Mouse (Mus musculus): ENCODE measurements around the gene Cfap126. TPM values are rescaled to one million over a fixed set of nuclear protein-coding genes. Genes with fewer than 3 reads are reported as not detected.

Cfap126 gene
- total RNA-seq, 2 experiments from 2014 or later, result 4.3 to 12.6 TPM

DNA sequence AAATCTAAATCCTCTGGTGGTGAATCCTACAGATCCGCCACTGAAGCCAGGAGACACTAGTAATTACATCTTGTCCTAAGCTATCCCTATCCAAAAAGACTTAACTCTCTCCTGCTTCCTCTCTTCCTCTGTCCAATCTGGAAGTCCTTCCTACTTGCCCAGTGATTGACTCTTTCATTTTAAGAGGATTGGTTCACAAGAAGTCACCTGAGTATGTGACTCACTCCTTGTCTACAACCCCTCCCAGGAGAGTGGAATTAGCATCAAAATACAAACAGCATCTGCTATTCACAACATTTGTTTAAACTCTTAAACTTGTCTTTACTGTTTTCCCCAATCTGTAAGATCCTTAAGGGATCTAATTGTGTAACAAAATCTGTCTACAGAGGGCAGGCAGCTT lies 23.8 kb upstream of the Cfap126 start:
- no peak for ATAC-seq (replicated peaks; ENCODE audit: low FRiP score, low TSS enrichment, poor library complexity, severe bottlenecking)

DNA sequence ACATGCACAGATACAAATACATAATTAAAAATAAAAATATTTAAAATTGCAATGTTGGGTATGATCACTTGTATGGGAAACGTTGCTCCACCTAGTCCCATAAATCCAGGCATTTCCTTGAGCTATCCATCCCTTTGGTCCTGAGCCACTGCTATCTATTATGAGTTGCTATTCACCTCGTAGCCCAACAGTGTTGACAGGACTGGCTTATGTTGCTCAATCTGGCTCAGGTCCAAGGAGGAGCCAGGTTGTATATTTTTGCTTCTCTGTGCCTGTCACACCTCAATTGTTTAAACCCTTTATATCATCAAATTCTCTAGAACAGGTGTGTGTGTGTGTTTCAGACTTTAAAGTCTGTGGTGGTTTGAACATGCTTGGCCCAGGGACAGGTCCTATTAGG lies 23.0 kb upstream of the Cfap126 start:
- no peak for ATAC-seq (replicated peaks; ENCODE audit: low FRiP score, low TSS enrichment, poor library complexity, severe bottlenecking)

DNA sequence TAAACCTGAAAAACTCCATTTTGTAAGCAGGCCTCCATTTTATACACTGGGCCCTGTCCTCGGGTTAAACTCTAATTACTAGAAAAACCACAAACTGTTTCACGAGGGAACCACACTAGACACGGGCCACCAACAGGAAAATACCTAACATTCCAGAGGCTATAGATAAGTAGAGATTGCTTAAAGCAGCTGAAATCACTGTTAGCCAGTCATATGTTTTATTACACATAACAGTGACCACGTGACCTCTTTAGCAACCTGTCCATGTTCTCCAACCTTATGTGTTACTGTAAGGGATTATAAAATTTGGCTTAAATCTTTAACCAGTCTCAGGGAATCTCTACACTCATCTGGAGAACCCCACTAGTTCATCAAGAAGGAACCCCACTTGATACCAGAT lies 19.3 kb upstream of the Cfap126 start:
- ATAC-seq (replicated peaks; ENCODE audit: low FRiP score, low TSS enrichment, poor library complexity, severe bottlenecking), result no peak

DNA sequence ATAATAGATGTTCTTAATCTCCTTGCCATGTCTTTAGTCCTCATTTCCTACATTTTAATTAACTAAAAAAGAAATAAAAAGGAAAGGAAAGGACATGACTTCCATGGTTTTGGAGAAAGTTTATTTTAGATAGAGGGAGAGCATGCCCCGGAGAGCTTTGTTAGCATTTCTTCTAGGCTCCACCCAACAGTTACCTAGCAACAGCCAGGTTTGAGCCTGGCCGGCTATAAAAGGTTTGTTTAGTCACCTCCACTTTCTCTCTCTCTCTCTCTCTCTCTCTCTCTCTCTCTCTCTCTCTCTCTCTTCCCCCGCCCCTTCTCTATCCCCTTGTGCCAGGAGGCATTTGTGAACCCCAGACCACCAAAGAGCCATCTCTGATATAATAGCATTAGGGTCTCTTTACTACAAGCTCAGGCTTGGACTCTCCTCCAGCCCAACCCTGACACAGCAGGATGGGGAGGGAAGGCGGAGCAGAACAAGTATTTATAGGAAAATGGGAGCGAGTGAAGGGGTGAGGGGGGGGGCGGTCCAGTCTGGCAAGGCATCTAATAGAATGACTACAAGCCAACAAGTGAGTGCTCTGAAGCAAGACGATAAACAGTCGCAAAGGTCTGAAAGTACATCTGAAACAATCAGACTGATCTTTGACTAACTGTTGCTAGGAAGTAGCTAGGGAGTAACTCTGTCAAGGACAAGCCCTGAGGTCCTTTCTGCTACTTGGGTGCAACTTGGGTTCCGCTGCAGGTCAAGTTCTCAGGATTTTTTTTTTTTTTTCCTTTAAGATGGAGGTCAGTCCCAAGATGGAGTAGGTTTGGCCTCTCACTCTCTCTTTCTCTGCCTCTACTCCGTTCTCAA lies 17.4 kb upstream of the Cfap126 start:
- ATAC-seq (replicated peaks; ENCODE audit: low FRiP score, low TSS enrichment, poor library complexity, severe bottlenecking), result no peak

DNA sequence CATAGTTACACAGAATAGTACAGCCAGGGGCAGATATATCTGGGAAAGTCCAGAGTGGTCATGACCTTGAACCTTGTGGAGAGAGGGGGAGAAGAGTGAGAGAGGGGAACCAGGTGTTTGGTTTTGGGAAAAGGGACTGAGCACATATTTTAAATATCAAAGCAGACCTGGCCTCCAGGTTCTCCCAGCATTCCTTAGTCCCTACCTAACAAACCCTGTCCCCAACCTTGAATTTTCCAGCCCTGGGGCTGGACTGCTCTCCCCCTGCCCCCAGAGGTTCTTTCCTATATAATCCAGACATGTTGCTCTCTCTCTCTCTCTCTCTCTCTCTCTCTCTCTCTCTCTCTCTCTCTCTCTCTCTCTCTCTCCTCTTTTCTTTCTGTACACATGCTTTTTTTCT lies 16.6 kb upstream of the Cfap126 start:
- no peak for ATAC-seq (replicated peaks; ENCODE audit: low FRiP score, low TSS enrichment, poor library complexity, severe bottlenecking)

DNA sequence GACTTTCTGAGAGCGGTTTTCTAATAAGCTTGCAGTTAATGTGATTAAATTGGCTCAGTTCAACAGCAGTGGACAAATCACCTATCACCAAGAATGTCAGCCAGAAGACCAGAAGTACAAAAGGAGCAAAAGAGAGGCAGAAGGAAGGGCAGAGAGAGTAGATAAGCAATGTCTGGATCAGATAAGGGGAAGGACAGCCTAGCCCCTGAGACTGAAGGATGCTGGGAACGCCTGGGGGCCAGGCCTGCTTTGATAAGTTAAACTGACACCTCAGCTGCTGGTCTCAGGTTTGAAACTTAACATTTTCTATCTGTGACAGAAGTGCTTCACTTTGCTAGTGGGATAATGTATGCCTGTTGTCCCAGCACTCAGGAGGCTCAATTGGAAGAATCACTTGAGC lies 16.1 kb upstream of the Cfap126 start:
- ATAC-seq (replicated peaks; ENCODE audit: low FRiP score, low TSS enrichment, poor library complexity, severe bottlenecking), result peak; percentile 71

DNA sequence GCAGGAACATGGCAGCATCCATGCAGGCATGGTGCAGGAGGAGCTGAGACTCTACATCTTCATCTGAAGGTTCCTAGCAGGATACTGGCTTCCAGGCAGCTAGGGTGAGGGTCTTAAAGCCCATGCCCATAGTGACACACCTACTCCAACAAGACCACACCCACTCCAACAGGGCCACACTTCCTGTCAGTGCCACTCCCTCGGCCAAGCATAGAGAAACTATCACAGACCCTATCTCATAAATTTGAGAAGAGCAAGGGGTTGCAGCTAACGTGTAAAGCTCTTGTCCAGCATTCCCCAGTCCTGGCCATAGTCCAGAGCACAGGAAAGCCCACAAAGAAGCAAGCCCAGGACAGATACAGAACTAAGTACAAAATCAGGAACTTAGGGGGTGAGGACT lies 12.7 kb upstream of the Cfap126 start:
- no peak for ATAC-seq (replicated peaks; ENCODE audit: low FRiP score, low TSS enrichment, poor library complexity, severe bottlenecking)

DNA sequence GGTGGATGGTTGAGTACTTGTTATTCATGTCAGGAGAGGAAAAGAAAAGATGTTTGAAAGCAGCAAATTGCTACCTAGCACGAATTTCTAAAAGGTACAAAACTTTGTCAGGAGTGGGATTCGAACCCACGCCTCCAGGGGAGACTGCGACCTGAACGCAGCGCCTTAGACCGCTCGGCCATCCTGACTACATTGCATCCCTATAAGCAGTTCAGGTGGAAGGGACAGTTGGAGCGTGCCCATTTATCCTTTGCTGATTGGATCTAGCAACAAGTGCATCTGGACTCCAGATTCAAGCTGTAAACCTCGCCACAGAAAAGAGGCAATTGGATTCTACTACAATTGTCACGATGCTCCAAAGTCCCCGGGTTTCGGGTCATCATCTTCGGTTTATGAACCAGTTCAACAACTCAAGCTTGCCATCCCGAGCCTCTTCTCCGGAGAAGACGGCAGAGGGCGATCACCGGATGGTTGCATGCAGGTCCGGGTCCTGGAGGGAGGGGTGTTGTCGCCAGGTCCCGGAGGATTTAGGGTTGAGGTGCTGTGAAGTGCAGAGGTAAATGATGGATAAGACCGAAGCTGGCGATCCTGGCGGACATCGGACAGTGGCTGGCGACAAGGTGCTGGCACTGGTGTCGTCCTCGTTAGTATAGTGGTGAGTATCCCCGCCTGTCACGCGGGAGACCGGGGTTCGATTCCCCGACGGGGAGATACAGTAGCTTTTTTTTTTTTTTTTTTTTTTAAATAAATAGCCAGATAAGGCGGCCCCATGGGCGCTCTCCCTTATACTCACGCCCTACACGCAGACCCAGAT lies 11.8 kb upstream of the Cfap126 start:
- peak; percentile 51 for ATAC-seq (replicated peaks; ENCODE audit: low FRiP score, low TSS enrichment, poor library complexity, severe bottlenecking)

DNA sequence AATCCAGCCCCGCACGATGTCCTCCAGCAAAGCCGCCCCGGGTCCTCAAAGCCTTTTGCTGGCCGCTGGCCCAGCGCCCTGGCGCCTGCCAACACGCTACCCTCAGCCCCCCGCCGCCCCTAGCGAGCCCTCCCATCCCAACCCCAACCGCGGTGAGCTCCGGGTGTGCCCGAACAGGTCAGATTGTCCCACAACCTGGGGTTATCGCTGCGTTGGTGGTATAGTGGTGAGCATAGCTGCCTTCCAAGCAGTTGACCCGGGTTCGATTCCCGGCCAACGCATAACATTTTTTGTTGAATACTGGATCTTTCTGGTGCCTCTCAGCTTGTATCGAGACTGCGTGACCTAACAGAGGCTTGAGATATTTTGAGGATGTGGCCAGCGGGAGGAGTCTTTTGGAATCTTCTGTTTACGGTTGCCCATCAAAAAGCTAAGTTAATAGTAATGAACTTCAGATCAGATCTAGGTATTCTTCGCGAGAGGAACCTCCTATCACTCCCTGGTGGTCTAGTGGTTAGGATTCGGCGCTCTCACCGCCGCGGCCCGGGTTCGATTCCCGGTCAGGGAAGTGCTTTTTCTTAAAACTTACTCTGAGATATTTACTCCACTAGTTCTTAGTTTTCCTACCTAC lies 11.1 kb upstream of the Cfap126 start:
- peak; percentile 66 for ATAC-seq (replicated peaks; ENCODE audit: low FRiP score, low TSS enrichment, poor library complexity, severe bottlenecking)

DNA sequence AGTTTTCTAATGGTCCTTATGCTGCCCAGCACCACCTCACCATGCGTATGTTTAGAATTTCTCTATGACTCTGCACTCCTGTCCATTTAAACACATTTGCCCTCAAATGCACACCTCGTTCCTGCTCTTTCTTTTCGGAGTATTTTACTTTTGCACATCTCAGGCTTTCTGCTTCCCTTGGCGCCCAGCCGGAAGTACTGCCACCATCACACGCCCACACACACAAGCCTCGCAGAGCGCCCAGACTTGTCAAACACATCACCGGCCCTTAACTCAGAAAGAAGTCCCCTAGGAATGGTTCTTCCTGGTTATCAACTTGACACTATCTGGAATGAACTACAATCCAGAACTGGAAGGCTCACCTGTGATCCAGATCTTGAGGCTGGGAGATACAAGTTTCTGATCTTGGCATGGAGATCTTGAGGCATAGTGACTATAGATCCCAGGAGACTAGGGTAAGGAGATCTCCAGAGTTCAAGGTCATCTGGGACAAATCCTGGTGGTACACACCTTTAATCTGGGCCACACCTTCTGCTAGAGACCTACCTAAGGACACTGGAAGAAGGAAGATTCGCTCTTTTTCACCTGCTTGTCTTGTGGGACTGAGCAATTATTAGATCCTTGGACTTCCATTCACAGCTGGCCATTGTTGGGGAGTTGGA lies 10.4 kb upstream of the Cfap126 start:
- ATAC-seq (replicated peaks; ENCODE audit: low FRiP score, low TSS enrichment, poor library complexity, severe bottlenecking), result peak; percentile 65

DNA sequence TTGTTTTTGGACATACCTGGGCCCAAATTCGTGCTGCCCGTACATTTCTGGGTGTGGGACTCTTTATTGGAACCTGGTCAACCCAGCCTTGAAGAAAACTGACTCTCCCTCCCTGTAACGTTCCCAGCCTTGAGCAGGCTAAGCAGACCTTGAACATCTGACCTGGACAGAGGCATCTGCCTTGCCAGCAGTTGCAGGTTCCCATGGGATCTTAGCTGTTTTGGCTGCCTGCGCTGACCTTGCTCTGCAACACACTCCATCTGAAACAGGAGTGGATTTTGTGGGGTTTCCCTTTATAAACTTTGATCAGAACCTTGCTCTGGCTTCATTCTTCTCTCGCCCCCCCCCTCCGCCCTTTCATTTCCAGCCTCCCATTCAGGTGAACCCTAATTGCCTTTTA lies 8.5 kb upstream of the Cfap126 start:
- no peak for ATAC-seq (replicated peaks; ENCODE audit: low FRiP score, low TSS enrichment, poor library complexity, severe bottlenecking)

DNA sequence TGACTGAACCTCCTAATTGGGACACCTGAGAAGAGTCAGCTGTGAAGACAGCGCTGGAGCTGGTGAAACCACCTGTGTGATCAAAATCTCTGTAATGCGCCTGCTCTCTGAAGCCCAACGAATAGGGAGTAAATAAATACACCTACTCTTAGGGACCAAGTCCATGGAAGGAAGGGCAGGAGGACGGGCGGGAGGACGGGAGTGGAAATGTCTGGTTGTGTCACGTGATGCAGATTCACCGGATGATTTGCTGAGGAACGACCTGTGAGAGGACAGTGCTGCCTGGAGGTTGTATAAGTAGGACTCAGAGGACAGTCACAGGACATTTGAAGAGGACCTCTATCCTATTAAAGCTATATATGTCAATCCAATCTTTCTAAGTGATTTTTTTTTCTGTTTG lies 4.1 kb upstream of the Cfap126 start:
- ATAC-seq (replicated peaks; ENCODE audit: low FRiP score, low TSS enrichment, poor library complexity, severe bottlenecking), result no peak

DNA sequence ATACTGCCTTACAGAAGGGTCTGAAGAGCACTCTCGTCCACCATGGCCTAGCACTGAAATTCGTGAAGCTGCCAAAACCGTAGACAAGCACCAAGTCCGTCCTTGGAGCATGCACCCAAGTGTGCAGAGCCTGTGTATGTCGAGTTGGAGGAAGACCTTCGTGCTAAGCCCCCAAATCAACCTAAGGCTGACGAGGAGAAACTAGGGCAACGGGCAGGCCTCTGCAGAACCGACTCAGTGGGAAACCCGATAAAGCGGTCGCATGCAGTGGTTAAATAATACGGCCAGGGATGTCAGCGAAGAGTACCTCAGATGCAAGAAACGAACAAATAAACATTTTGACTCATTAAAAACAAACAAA lies 3.1 kb upstream of the Cfap126 start:
- ATAC-seq (replicated peaks; ENCODE audit: low FRiP score, low TSS enrichment, poor library complexity, severe bottlenecking), result no peak

DNA sequence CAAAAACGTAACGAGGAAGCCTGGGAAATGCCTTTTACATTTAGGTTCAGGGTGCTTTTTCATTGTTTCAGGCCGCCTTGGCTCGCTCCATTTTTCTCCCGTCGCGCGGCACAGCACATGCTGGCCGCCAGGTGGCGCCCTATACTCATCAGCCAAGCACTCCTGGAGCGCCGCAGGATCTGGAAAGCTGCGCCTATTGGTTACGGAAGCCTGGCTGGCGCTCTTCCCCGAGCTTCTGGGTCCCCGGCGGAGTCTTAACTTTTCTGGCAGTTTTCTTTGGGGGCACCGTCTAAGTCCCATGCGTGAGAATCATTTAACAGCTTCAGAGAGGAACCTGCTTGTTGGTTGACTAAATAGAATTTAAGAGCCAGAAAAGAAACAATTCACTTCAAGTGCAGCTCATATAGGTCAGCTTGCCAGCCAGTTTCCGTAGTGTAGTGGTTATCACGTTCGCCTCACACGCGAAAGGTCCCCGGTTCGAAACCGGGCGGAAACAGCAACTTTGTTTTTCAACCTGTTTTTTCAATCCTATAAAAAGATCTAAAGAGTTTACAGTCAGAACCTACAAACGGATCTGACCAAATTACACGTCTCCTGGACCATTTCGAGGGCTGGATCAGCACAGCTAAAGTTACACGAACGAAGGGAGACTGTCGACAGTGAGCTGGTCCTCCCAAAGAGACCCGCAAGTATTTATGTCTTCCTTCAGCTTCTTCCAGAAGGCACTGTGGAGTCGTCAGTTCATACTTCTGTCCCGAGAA lies 2.5 kb upstream of the Cfap126 start:
- ATAC-seq (replicated peaks; ENCODE audit: low FRiP score, low TSS enrichment, poor library complexity, severe bottlenecking), result peak; percentile 70

DNA sequence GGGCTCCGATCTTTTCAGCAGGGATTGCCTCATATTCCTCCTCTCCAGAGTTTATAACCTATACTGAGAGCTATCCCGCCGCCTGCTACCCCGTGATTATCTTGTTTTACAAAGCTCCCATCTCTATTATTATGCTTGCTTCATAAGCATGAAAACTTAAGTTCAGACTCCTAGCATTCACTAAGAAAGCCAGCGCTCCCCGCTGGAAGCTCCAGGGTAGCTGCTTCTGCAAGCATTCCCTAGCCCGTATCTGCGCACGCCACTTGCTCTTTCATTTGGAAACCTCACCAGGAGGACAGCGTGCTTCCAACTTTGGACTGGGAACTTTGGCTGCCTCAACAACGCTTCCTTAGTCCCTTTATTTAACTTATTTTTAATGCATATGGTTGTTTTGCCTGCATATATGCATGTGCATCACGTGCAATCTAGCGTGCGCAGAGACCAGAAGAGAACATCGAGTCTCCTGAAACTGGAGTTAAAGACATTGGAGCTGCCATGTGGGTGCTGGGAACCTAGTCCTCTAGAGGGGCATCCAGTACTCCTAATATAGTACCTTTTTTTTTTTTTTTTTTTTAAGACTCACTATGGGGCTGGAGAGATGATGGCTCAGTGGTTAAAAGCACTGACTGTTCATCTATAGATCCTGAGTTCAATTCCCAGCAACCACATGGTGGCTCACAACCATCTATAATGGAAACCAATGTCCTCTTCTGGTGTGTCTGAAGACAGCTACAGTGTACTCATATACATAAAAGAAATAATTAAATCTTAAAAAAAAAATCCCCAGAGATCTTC lies 1.7 kb upstream of the Cfap126 start:
- peak; percentile 29; the same call in 1 of the 2 replicates for ATAC-seq (replicated peaks; ENCODE audit: low FRiP score, low TSS enrichment, poor library complexity, severe bottlenecking)

DNA sequence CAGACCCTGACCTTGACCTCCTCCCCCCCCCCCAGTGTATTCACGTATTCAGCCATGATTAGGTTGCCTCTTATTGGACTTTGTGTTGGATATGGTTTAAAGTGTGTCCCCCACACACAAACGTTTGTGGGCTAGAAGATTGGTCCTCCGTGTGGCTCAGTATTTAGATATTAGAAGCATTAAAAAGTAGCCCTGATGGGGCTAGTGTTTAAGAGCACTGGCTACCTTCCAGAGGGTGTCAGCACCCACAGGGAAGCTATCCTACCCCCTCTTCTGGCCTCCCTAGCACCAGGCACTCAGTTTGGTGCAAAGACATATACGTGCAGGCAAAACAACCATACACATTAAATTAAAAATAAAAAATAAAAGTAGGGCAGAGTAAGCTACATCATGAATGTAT lies 732 bp upstream of the Cfap126 start:
- ATAC-seq (replicated peaks; ENCODE audit: low FRiP score, low TSS enrichment, poor library complexity, severe bottlenecking), result no peak

DNA sequence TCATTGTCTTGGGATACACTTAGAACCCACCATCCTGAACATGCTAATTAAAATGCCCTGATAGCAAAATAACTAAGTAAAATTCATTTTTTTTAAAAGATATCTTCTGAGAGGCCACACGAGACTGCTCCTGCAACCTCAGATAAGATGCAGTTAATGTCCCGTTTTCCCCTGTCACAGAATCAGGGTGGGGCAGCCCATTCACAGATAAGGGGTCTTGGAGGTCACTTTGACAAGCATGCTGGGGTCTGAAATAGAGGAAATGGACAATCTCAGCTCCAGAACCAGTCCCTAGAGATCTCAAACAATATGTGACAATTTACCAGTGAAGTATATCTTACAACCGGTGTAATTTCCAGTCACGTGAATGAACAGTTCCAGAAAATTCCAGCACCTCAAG lies 2.6 kb downstream of the Cfap126 start:
- ATAC-seq (replicated peaks; ENCODE audit: low FRiP score, low TSS enrichment, poor library complexity, severe bottlenecking), result 0 out of 2 replicates have a peak, but pooled peaks have one; percentile 16

DNA sequence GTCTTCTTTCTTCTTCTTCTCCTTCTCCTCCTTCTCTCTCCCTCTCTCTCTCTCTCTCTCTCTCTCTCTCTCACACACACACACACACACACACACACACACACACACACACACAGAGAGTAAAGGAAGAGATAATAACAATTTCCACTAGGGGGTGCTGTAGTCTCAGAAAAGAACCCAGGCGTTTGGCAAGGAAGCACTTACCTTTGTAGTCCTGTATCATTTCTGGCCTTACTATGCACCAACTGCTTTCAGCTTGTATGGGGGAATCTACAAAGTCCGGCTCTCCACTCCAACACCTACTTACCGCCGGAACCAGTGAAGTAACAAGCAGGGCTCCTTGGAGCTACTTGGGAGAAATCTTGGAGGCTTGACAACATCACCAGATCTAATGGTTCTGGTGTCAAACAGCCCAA lies 4.6 kb downstream of the Cfap126 start:
- ATAC-seq (replicated peaks; ENCODE audit: low FRiP score, low TSS enrichment, poor library complexity, severe bottlenecking), result 0 out of 2 replicates have a peak, but pooled peaks have one; percentile 25
